Mouse (Mus musculus) thymus, postnatal 4 days (tissue): ENCODE data around the gene Bfar.
"Not testable (repeated sequence)": the region's sequence is repeated elsewhere in the genome, so short reads cannot be mapped to it uniquely, and the experiment has no call there.

Experiments used
- DNase-seq: peaks from one replicate; pipeline ENCODE4 v3.0.0; 2021

Bfar gene

DNA sequence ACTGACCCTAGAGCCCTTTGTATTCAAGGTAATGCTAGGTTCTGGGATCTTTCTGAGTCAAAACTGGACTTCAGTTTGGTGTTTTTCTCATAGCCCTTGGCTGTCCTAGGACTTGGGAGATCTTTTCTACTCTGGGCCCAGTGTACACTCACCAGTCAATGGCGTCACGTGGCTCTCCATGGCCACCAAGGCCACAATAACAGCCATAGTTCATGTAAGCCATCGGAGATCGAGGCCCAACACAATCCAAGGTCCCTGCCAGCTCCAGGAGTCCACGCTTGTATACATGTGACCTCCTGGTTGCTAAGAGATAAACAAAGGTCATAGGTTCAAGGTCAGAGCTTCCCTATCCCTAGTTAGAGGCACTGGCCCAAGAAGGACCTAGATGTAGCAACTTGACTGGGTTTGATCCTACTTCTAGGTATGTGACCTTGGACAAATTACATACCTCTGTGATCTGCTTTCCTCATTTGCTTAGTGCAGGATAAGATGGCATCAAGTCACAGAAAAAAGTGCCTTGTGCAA, 56.2 kb downstream of the Bfar start:
- no peak for DNase-seq

DNA sequence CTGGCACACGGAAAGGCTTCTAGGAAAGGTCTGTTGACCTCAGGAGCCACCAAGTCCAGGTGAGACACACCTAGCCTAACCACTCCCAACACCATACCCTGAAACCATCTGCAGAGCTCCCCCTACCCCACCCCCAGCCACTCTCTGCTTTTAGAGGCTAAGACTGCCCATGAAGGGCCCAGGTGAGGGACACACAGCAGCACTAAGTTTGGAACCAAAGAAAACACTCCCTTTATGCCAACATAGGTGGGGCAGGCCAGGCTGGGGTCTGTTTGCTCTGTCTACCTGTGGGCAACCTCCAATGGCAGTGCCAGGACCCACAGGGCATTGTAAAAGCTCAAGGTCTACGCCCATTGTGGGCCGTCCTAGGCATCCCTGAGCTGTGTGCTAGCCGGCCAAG, 57.8 kb downstream of the Bfar start:
- DNase-seq = no peak

GRCm38 (mm10) chr16:13730285-13731255, 58.9 kb downstream of the Bfar start, which contains the start of gene Pla2g10:
Gene Pla2g10, minus strand, starts transcription at chr16:13730983.
- no peak for DNase-seq

DNA sequence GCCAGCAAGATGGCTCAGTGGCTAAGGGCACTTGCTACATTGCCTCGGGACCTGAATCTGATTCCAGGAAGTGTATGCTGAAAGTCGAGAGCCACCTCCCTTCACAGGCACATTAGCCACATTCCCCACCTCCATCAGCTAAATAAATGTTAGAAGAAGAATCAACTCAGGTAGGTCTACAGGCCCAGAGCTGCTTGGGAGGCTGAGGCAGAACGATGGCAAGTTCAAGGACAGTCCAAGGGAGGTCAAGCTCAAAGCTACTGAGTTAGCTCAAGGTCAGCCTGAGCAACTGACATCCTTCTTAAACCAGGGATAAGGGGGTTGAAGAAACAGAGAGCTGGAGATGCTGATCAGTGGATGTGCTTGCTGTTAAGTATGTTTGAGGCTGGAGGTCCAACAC, 61.1 kb downstream of the Bfar start:
- no peak for DNase-seq

DNA sequence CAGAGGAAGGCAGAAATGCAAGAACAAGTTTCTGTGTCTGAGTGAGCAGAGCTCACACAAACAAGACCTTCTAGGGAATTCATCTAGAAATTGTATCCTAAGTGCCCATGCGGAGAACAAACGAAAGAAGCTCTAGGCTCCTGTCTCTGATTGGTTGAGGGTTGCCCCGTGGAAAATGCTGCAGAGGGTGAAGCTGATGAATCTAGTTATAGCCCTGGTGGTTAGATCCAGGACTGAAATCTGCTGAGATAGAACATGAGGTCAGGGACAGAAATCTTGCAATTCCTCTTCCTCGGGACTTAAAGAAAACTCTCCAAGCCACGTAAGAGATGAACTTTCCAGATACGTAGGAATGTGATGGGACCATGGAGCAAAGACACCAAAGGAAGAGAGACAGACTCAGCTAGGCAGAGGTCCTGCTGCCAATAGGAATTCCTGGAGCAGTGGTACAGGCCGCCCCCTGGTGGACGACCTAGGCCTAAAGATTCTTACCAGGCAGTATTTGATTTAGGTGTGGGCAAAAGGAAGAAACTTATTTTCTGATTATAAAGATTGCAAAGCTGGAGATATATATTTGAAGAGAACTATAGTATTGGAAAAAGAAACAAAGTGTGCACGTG, 62.0 kb downstream of the Bfar start:
- peak; percentile 85 for DNase-seq

- no peak for DNase-seq
Measured at GRCm38 (mm10) chr16:13735977-13736376, 64.3 kb downstream of the Bfar start.

DNA sequence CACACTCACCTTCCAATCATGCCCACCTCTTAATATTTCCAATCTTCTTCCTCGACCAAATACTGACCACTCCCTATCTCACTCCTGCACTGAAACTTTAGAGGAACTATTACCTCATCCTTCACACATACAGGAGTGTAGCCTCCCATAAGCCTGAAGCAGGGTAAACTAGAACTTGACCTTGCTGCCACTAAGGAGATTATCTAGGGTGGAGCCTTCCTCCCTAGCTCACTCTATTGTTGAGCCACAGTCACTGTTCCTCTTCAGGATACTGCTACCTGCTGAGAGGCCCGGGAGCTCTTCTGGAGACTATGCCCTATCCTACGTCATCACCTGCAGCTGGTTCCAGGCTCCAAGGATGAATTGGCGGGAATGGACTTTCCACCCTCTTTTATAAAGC, 67.4 kb downstream of the Bfar start:
- not testable (repeated sequence) for DNase-seq

DNA sequence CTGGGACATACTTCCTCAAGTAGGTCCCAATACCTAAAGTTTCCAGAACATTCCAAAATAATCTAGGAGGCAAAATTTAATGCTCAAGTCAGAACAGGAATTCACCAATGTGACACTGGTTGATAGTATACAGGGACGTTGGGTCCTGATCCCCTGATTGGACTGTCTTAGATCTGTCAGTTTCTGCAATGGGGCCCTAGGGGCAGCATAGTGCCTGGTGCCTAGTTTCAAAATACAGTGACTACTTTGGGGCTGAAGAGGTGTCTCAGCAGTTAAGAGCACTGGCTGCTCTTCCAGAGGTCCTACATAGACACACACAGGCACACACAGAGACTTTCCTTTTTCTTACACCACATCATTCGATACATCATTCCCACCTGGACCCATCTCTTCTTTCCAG, 69.2 kb downstream of the Bfar start:
- DNase-seq = no peak

DNA sequence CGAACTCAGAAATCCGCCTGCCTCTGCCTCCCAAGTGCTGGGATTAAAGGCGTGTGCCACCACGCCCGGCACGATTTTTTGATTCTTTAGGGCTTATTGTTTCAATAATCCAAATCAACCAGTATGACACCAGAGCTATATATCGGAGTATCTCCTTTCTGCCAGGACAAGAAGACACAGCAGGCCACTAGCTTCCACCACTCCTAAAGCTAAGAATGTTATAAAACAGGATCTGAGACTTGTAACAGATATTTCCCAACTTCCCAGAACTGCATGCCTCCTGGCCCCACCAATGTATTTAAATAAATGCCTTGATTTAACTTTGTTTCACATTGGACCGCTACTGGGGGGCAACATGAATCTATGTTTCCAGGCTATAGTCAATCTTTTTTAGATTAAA, 76.0 kb downstream of the Bfar start:
- DNase-seq = no peak

- no peak for DNase-seq
Measured at GRCm38 (mm10) chr16:13748124-13748523, 76.5 kb downstream of the Bfar start.

- DNase-seq = not testable (repeated sequence)
Measured at GRCm38 (mm10) chr16:13748813-13749212, 77.2 kb downstream of the Bfar start.

GRCm38 (mm10) chr16:13749306-13749705, 77.6 kb downstream of the Bfar start:
- no peak for DNase-seq

DNA sequence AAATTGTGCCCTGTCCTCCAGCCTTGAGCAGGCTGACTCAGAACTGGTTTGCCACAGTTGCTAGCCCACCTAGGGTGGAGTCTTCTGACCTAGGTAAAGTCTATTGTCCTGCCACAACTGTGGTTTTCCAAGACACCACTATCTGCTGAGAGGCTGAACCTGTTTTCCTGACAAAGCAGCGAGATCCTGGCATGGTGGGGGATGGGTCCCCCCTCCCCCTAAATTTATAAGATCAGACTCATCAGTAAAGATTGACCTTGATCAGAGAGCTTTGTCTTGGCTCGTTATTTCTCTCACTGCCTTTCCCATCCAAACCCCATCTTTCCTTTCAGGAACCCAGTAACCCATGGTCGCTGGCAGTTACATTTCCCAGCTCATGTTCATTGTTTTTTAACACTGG, 78.3 kb downstream of the Bfar start:
- DNase-seq = no peak

GRCm38 (mm10) chr16:13750626-13751025, 79.0 kb downstream of the Bfar start:
- no peak for DNase-seq
